22 mouse cellular contexts compared by ENCODE assay signal in genomic region chr12:111853546-111853945, GRCm38 (mm10). TPM values are rescaled to one million over a fixed set of nuclear protein-coding genes. Genes with fewer than 3 reads are reported as not detected.
DNase-seq lines count a peak whose midpoint lies in the region; ATAC-seq and TF ChIP-seq lines count a peak whose summit lies in the region.
"Had no signal": no experiment of that assay in that cellular context is flagged by ENCODE, and none has a peak within 500 bp of the region (broad histone marks: within the 10 kb centered on the region; RNA-seq: fewer than 3 reads in every experiment).

No protein-coding gene starts in this region.

- no peak overlapping the region for H3K9ac ChIP-seq in midbrain, embryonic 11.5 days (ENCODE audit: low read length)
- no peak overlapping the region for H3K9ac ChIP-seq in midbrain, postnatal 0 days (replicated peaks; ENCODE audit: low read length, poor library complexity, severe bottlenecking)
- H3K9ac ChIP-seq: embryonic facial prominence, embryonic 15.5 days; forebrain, embryonic 15.5 days; heart, embryonic 13.5 days; hindbrain, embryonic 13.5 days; limb, embryonic 12.5 days; liver, embryonic 13.5 days; neural tube, embryonic 13.5 days had no signal

- no peaks in the 10 kb centered on the region for H3K27me3 ChIP-seq in midbrain, embryonic 11.5 days (ENCODE audit: control insufficient read depth, insufficient read depth, low read length)
- no peaks in the 10 kb centered on the region for H3K27me3 ChIP-seq in midbrain, postnatal 0 days (ENCODE audit: insufficient read depth, low read length)
- H3K27me3 ChIP-seq: CH12.LX; embryonic facial prominence, embryonic 15.5 days; forebrain, embryonic 15.5 days; heart, embryonic 13.5 days; hindbrain, embryonic 13.5 days; limb, embryonic 12.5 days; liver, embryonic 13.5 days; megakaryocyte, embryonic 14.5 days; neural tube, embryonic 13.5 days had no signal

- 79% methylated on average over 4 of the region's 4 CpGs for WGBS in midbrain, embryonic 11.5 days
- WGBS in midbrain, postnatal 0 days = 68% methylated on average over 4 of the region's 4 CpGs

- H3K27ac ChIP-seq in midbrain, embryonic 11.5 days (ENCODE audit: low read depth, low read length) = no peak overlapping the region
- H3K27ac ChIP-seq in midbrain, postnatal 0 days (ENCODE audit: low read depth, low read length) = no peak overlapping the region
- H3K27ac ChIP-seq: embryonic facial prominence, embryonic 15.5 days; forebrain, embryonic 15.5 days; heart, adult 2 months; heart, embryonic 13.5 days; hindbrain, embryonic 13.5 days; limb, embryonic 12.5 days; liver, embryonic 13.5 days; neural tube, embryonic 13.5 days had no signal

- DNase-seq in adrenal gland, adult 8-10 months = peak; percentile 58
- no peak for DNase-seq in adrenal gland, adult 18-20 months (ENCODE audit: low spot score in 2 of 2)
- peak; percentile 59 for DNase-seq in midbrain, embryonic 11.5 days (ENCODE audit: low spot score, missing footprints)
- DNase-seq in midbrain, postnatal 0 days (ENCODE audit: low spot score) = no peak
- peak; percentile 50 to 65 for DNase-seq in adrenal gland, postnatal 36 days
- no peak for DNase-seq in frontal cortex, postnatal 14 days (ENCODE audit: low spot score in 2 of 2)
- no peak for DNase-seq in left cerebral cortex, postnatal 10 days (ENCODE audit: extremely low spot score in 1 of 2, low spot score in 2 of 2)
- DNase-seq: cerebellum, adult 9-11 months; liver, embryonic 13.5 days; lung, adult 2 months; midbrain, embryonic 14.5 days; retina, postnatal 1 day; right cerebral cortex, postnatal 25 days had no signal

- ATAC-seq in midbrain, embryonic 11.5 days (ENCODE audit: low FRiP score) = no peak
- no peak for ATAC-seq in midbrain, postnatal 0 days (ENCODE audit: low FRiP score)
- ATAC-seq: forebrain, embryonic 15.5 days had no signal

- no peaks in the 10 kb centered on the region for H3K36me3 ChIP-seq in midbrain, embryonic 11.5 days (ENCODE audit: control insufficient read depth, insufficient read depth, low read length)
- peaks cover 12% of the 10 kb centered on the region; the same call in 1 of the 2 replicates for H3K36me3 ChIP-seq in midbrain, postnatal 0 days (ENCODE audit: insufficient read depth, low read length)
- H3K36me3 ChIP-seq: forebrain, embryonic 15.5 days had no signal

- intact Hi-C loops in left cerebral cortex, postnatal 10 days (cut with DNase I) = no loop called here

- H3K9me3 ChIP-seq in midbrain, embryonic 11.5 days (ENCODE audit: control insufficient read depth, low read length) = no peaks in the 10 kb centered on the region
- H3K9me3 ChIP-seq in midbrain, postnatal 0 days (ENCODE audit: low read length) = no peaks in the 10 kb centered on the region
- H3K9me3 ChIP-seq: embryonic facial prominence, embryonic 15.5 days; forebrain, embryonic 15.5 days; heart, embryonic 13.5 days; hindbrain, embryonic 13.5 days; limb, embryonic 12.5 days; liver, embryonic 13.5 days; megakaryocyte, embryonic 14.5 days; neural tube, embryonic 13.5 days had no signal

- no peak for TF ChIP-seq CTCF in midbrain, postnatal 0 days (IDR thresholded peaks at IDR 0.05)

- H3K4me1 ChIP-seq in midbrain, embryonic 11.5 days (ENCODE audit: control insufficient read depth, insufficient read depth, low read length) = no peaks in the 10 kb centered on the region
- H3K4me1 ChIP-seq in midbrain, postnatal 0 days (ENCODE audit: insufficient read depth, low read length) = no peaks in the 10 kb centered on the region
- H3K4me1 ChIP-seq: forebrain, embryonic 15.5 days; hindbrain, embryonic 13.5 days; neural tube, embryonic 13.5 days had no signal

- no peak overlapping the region for H3K4me3 ChIP-seq in midbrain, embryonic 11.5 days (ENCODE audit: low read depth, low read length)
- no peak overlapping the region for H3K4me3 ChIP-seq in midbrain, postnatal 0 days (ENCODE audit: low read depth, low read length)
- H3K4me3 ChIP-seq: embryonic facial prominence, embryonic 15.5 days; forebrain, embryonic 15.5 days; heart, adult 2 months; heart, embryonic 13.5 days; hindbrain, embryonic 13.5 days; limb, embryonic 12.5 days; liver, embryonic 13.5 days; megakaryocyte, embryonic 14.5 days; neural tube, embryonic 13.5 days had no signal

- no peak overlapping the region for H3K4me2 ChIP-seq in midbrain, embryonic 11.5 days
- H3K4me2 ChIP-seq in midbrain, postnatal 0 days (ENCODE audit: low read depth, low read length, poor library complexity, severe bottlenecking) = no peak overlapping the region
- H3K4me2 ChIP-seq: embryonic facial prominence, embryonic 15.5 days; forebrain, embryonic 15.5 days; heart, embryonic 13.5 days; hindbrain, embryonic 13.5 days; limb, embryonic 12.5 days; liver, embryonic 13.5 days; neural tube, embryonic 13.5 days had no signal

RNA-seq across cellular contexts. Expression of gene Zfyve21, which starts 39.6 kb away (rescaled TPM):
- total RNA-seq in adrenal gland, adult 8-10 months (2022) = 100 to 1,000 TPM; 113 to 145 (median 123) TPM
- total RNA-seq in adrenal gland, adult 18-20 months (2021) = 100 to 1,000 TPM in 1 of 2 experiments, 10 to 100 TPM in 1; 84.6 to 101 TPM
- 63.7 and 64.1 TPM in 2 replicates for polyA plus RNA-seq in midbrain, embryonic 11.5 days (2014; fragmentation: Nextera tagmentation; extraction: Ambion mirVana)
- 30.6 and 30.9 TPM in 2 replicates for total RNA-seq in midbrain, postnatal 0 days (2014; rRNA removed)
- 29.7 and 37.2 TPM in 2 replicates for polyA plus RNA-seq in midbrain, postnatal 0 days (2015; fragmentation: Nextera tagmentation; extraction: Ambion mirVana)
- total RNA-seq in adrenal gland, postnatal 36 days (2021) = 100 to 1,000 TPM in 1 of 2 experiments, 10 to 100 TPM in 1; 96.9 to 101 TPM
- 10 to 100 TPM; 14.9 to 19.2 TPM for total RNA-seq in left cerebral cortex, postnatal 10 days (2021)

RNA-seq across cellular contexts. Expression of gene Xrcc3, which starts 39.9 kb away (rescaled TPM):
- total RNA-seq in adrenal gland, adult 8-10 months (2022) = 10 to 100 TPM; 17.5 to 22.1 (median 19.4) TPM
- 10 to 100 TPM; 13.0 to 13.7 TPM for total RNA-seq in adrenal gland, adult 18-20 months (2021)
- polyA plus RNA-seq in midbrain, embryonic 11.5 days (2014; fragmentation: Nextera tagmentation; extraction: Ambion mirVana) = 11.1 and 12.6 TPM in 2 replicates
- 4.1 and 5.4 TPM in 2 replicates for total RNA-seq in midbrain, postnatal 0 days (2014; rRNA removed)
- polyA plus RNA-seq in midbrain, postnatal 0 days (2015; fragmentation: Nextera tagmentation; extraction: Ambion mirVana) = 1.7 and 2.5 TPM in 2 replicates
- 10 to 100 TPM; 14.9 to 18.6 TPM for total RNA-seq in adrenal gland, postnatal 36 days (2021)
- total RNA-seq in left cerebral cortex, postnatal 10 days (2021) = 1 to 10 TPM; 3.0 to 3.2 TPM

RNA-seq across cellular contexts. Expression of gene Ppp1r13b, which starts 54.4 kb away (rescaled TPM):
- total RNA-seq in adrenal gland, adult 8-10 months (2022) = 10 to 100 TPM; 16.0 to 26.6 (median 18.7) TPM
- total RNA-seq in adrenal gland, adult 18-20 months (2021) = 10 to 100 TPM; 16.2 to 19.4 TPM
- polyA plus RNA-seq in midbrain, embryonic 11.5 days (2014; fragmentation: Nextera tagmentation; extraction: Ambion mirVana) = 4.9 and 6.3 TPM in 2 replicates
- total RNA-seq in midbrain, postnatal 0 days (2014; rRNA removed) = 58.5 and 79.3 TPM in 2 replicates
- polyA plus RNA-seq in midbrain, postnatal 0 days (2015; fragmentation: Nextera tagmentation; extraction: Ambion mirVana) = 38.5 and 47.0 TPM in 2 replicates
- 10 to 100 TPM; 13.8 to 18.8 TPM for total RNA-seq in adrenal gland, postnatal 36 days (2021)
- total RNA-seq in left cerebral cortex, postnatal 10 days (2021) = 10 to 100 TPM; 60.8 to 61.3 TPM

Comparison
In these comparisons a context has a peak if more than half of its experiments do, and no peak if none do; other contexts are left out.
1. DNase-seq: peak in adrenal gland, adult 8-10 months (single experiment), midbrain, embryonic 11.5 days (single experiment) and adrenal gland, postnatal 36 days (2 of 2); none in adrenal gland, adult 18-20 months (0 of 2), midbrain, postnatal 0 days (single experiment), frontal cortex, postnatal 14 days (0 of 2) and left cerebral cortex, postnatal 10 days (0 of 2).